Mouse (Mus musculus) limb, embryonic 10.5 days (tissue): ENCODE data around the gene Tspan33. TPM values are rescaled to one million over a fixed set of nuclear protein-coding genes. Genes with fewer than 3 reads are reported as not detected.
A peak's percentile ranks its signal among the peaks of the same experiment; 100 is the strongest.
"Not testable (repeated sequence)": the region's sequence is repeated elsewhere in the genome, so short reads cannot be mapped to it uniquely, and the experiment has no call there.

Experiments
- DNase-seq: peaks from one replicate; pipeline ENCODE4 v3.0.0-alpha.2; 2017; ENCODE audit warnings: low spot score
- H3K27ac ChIP-seq: fragments of 300-500 bp; sonication (generic); 2 replicates; pipeline ENCODE4 v1.5.1; 2016; ENCODE audit warnings: mild to moderate bottlenecking
- H3K27me3 ChIP-seq: fragments of 300-500 bp; sonication (generic); 2 replicates; pipeline ENCODE4 v1.6.1; 2016; ENCODE audit warnings: low read depth, mild to moderate bottlenecking; ENCODE audit not compliant: poor library complexity, severe bottlenecking
- H3K36me3 ChIP-seq: fragments of 300-500 bp; sonication (generic); 2 replicates; pipeline ENCODE4 v1.6.1; 2016; ENCODE audit warnings: mild to moderate bottlenecking, moderate library complexity
- H3K4me1 ChIP-seq: fragments of 300-500 bp; sonication (generic); 2 replicates; pipeline ENCODE4 v1.6.1; 2016
- H3K4me3 ChIP-seq: fragments of 300-500 bp; sonication (generic); 2 replicates; pipeline ENCODE4 v1.5.1; 2016; ENCODE audit warnings: mild to moderate bottlenecking, moderate library complexity
- H3K9me3 ChIP-seq: fragments of 300-500 bp; sonication (generic); replicated peaks from 2 replicates; pipeline ENCODE4 v1.6.1; 2016; ENCODE audit warnings: mild to moderate bottlenecking
- WGBS: fragments of 180-500 bp; shearing (Covaris S2); methylation state at CpG from one replicate; pipeline ENCODE4 v1.1.7; 2016; 5-methylcytosine and 5-hydroxymethylcytosine counted together
- polyA plus RNA-seq: library from polyadenylated mRNA; unstranded; fragments of >200 nt; fragmentation: Nextera tagmentation; extraction: Ambion mirVana; gene quantifications from 2 replicates; pipeline ENCODE4 v1.2.1, GENCODE M21; 2016

Gene Tspan33
- polyA plus RNA-seq, 1 experiment from 2014 or later, result 7.0 TPM

GRCm38 (mm10) chr6:29735689-29736451 is 41.8 kb downstream of the Tspan33 start:
- Histone ChIP-seq H3K4me3 (peak overlapping the region; percentile 96), H3K36me3 (peaks cover 28% of the 10 kb centered on the region), H3K4me1 (peaks cover 37% of the 10 kb centered on the region), H3K27ac (peak overlapping the region; percentile 100), H3K9me3 (no peaks in the 10 kb centered on the region), H3K27me3 (no peaks in the 10 kb centered on the region)
- DNase-seq, result peak; percentile 84
- WGBS, result under 1% methylated on average over 75 of the region's 75 CpGs

- WGBS, result 23% methylated on average over 13 of the region's 13 CpGs
- DNase-seq, result no peak
- Histone ChIP-seq H3K27me3 (no peaks in the 10 kb centered on the region), H3K4me3 (peak overlapping the region; percentile 96), H3K36me3 (peaks cover 31% of the 10 kb centered on the region), H3K27ac (peak overlapping the region; percentile 100), H3K9me3 (no peaks in the 10 kb centered on the region), H3K4me1 (peaks cover 37% of the 10 kb centered on the region)
These were observed 42.8 kb downstream of the Tspan33 start for GRCm38 (mm10) chr6:29736610-29737458.

GRCm38 (mm10) chr6:29751466-29752152 is 57.6 kb downstream of the Tspan33 start:
- Histone ChIP-seq H3K4me3 (no peak overlapping the region), H3K27me3 (no peaks in the 10 kb centered on the region), H3K9me3 (peaks cover 5% of the 10 kb centered on the region; the same call in 1 of the 2 replicates), H3K36me3 (peaks cover 53% of the 10 kb centered on the region), H3K4me1 (no peaks in the 10 kb centered on the region), H3K27ac (no peak overlapping the region)
- WGBS, result 95% methylated on average over 3 of the region's 3 CpGs
- no peak for DNase-seq

- WGBS, result 94% methylated on average over 11 of the region's 11 CpGs
- Histone ChIP-seq H3K27me3 (no peaks in the 10 kb centered on the region), H3K36me3 (peaks cover 70% of the 10 kb centered on the region), H3K4me1 (no peaks in the 10 kb centered on the region), H3K9me3 (peaks cover 3% of the 10 kb centered on the region; the same call in 1 of the 2 replicates), H3K27ac (no peak overlapping the region), H3K4me3 (no peak overlapping the region)
- DNase-seq, result no peak
These were observed 59.3 kb downstream of the Tspan33 start for GRCm38 (mm10) chr6:29753336-29753735.

GRCm38 (mm10) chr6:29756001-29756400 is 62.0 kb downstream of the Tspan33 start:
- H3K36me3 ChIP-seq, result peaks cover 89% of the 10 kb centered on the region
- H3K27ac ChIP-seq, result no peak overlapping the region
- H3K4me3 ChIP-seq, result no peak overlapping the region
- WGBS, result 91% methylated on average over 5 of the region's 5 CpGs
- H3K27me3 ChIP-seq, result no peaks in the 10 kb centered on the region
- no peak for DNase-seq
- no peaks in the 10 kb centered on the region for H3K4me1 ChIP-seq
- no peaks in the 10 kb centered on the region for H3K9me3 ChIP-seq

- no peaks in the 10 kb centered on the region for H3K9me3 ChIP-seq
- 91% methylated on average over 4 of the region's 4 CpGs for WGBS
- no peaks in the 10 kb centered on the region for H3K27me3 ChIP-seq
- H3K4me1 ChIP-seq, result no peaks in the 10 kb centered on the region
- peaks cover 89% of the 10 kb centered on the region for H3K36me3 ChIP-seq
- H3K4me3 ChIP-seq, result no peak overlapping the region
- H3K27ac ChIP-seq, result no peak overlapping the region
- no peak for DNase-seq
These were observed 62.5 kb downstream of the Tspan33 start for GRCm38 (mm10) chr6:29756476-29756875.

- H3K27ac ChIP-seq, result peak overlapping the region; percentile 28; the same call in 1 of the 2 replicates
- H3K36me3 ChIP-seq, result peaks cover 81% of the 10 kb centered on the region
- no peaks in the 10 kb centered on the region for H3K9me3 ChIP-seq
- H3K4me1 ChIP-seq, result no peaks in the 10 kb centered on the region
- WGBS, result 53% methylated on average over 4 of the region's 4 CpGs
- no peak overlapping the region for H3K4me3 ChIP-seq
- peak; percentile 82 for DNase-seq
- H3K27me3 ChIP-seq, result no peaks in the 10 kb centered on the region
These were observed 64.4 kb downstream of the Tspan33 start for GRCm38 (mm10) chr6:29758417-29758816.

GRCm38 (mm10) chr6:29759012-29759679 is 65.1 kb downstream of the Tspan33 start:
- Histone ChIP-seq H3K36me3 (peaks cover 73% of the 10 kb centered on the region), H3K9me3 (no peaks in the 10 kb centered on the region), H3K4me3 (no peak overlapping the region), H3K4me1 (no peaks in the 10 kb centered on the region), H3K27ac (no peak overlapping the region), H3K27me3 (no peaks in the 10 kb centered on the region)
- 90% methylated on average over 13 of the region's 13 CpGs for WGBS
- no peak for DNase-seq

GRCm38 (mm10) chr6:29760397-29760796 is 66.4 kb downstream of the Tspan33 start:
- DNase-seq, H3K9me3 ChIP-seq, H3K4me3 ChIP-seq, H3K4me1 ChIP-seq, H3K27me3 ChIP-seq, H3K27ac ChIP-seq: not testable (repeated sequence)
- WGBS, result 97% methylated on average over 2 of the region's 2 CpGs
- H3K36me3 ChIP-seq, result peaks cover 61% of the 10 kb centered on the region

GRCm38 (mm10) chr6:29761282-29761681 is 67.3 kb downstream of the Tspan33 start:
- Histone ChIP-seq H3K9me3 (no peaks in the 10 kb centered on the region), H3K27me3 (no peaks in the 10 kb centered on the region), H3K4me3 (no peak overlapping the region), H3K4me1 (no peaks in the 10 kb centered on the region), H3K27ac (no peak overlapping the region), H3K36me3 (peaks cover 53% of the 10 kb centered on the region)
- 93% methylated on average over 4 of the region's 4 CpGs for WGBS
- no peak for DNase-seq

GRCm38 (mm10) chr6:29762524-29762923 is 68.5 kb downstream of the Tspan33 start:
- WGBS, result 64% methylated on average over 4 of the region's 4 CpGs
- H3K4me1 ChIP-seq, result no peaks in the 10 kb centered on the region
- no peak overlapping the region for H3K27ac ChIP-seq
- DNase-seq, result no peak
- H3K4me3 ChIP-seq, result no peak overlapping the region
- H3K9me3 ChIP-seq, result no peaks in the 10 kb centered on the region
- H3K27me3 ChIP-seq, result no peaks in the 10 kb centered on the region
- peaks cover 41% of the 10 kb centered on the region for H3K36me3 ChIP-seq

GRCm38 (mm10) chr6:29766874-29767273 is 72.9 kb downstream of the Tspan33 start:
- WGBS, result 86% methylated on average over 2 of the region's 2 CpGs
- peaks cover 16% of the 10 kb centered on the region; the same call in 1 of the 2 replicates for H3K4me1 ChIP-seq
- no peak overlapping the region for H3K4me3 ChIP-seq
- no peaks in the 10 kb centered on the region for H3K27me3 ChIP-seq
- H3K9me3 ChIP-seq, result no peaks in the 10 kb centered on the region
- no peak for DNase-seq
- H3K27ac ChIP-seq, result no peak overlapping the region
- H3K36me3 ChIP-seq, result peaks cover 4% of the 10 kb centered on the region; the same call in 1 of the 2 replicates
